36 mouse cellular contexts compared by ENCODE assay signal in genomic region chr1:116782471-116782989, GRCm38 (mm10). TPM values are rescaled to one million over a fixed set of nuclear protein-coding genes. Genes with fewer than 3 reads are reported as not detected.
DNase-seq lines count a peak whose midpoint lies in the region; ATAC-seq and TF ChIP-seq lines count a peak whose summit lies in the region.
"Had no signal": no experiment of that assay in that cellular context is flagged by ENCODE, and none has a peak within 500 bp of the region (broad histone marks: within the 10 kb centered on the region; RNA-seq: fewer than 3 reads in every experiment).

No protein-coding gene starts in this region.

- H3K4me1 ChIP-seq in forebrain, embryonic 11.5 days (replicated peaks; ENCODE audit: control insufficient read depth, insufficient read depth, low read length), result no peaks in the 10 kb centered on the region
- H3K4me1 ChIP-seq in forebrain, embryonic 10.5 days, result no peaks in the 10 kb centered on the region
- no peaks in the 10 kb centered on the region for H3K4me1 ChIP-seq in hindbrain, embryonic 15.5 days (replicated peaks)
- H3K4me1 ChIP-seq in hindbrain, embryonic 14.5 days (replicated peaks; ENCODE audit: control insufficient read depth, insufficient read depth, low read length), result no peaks in the 10 kb centered on the region
- no peaks in the 10 kb centered on the region for H3K4me1 ChIP-seq in neural tube, embryonic 14.5 days (ENCODE audit: control insufficient read depth, insufficient read depth, low read length)
- H3K4me1 ChIP-seq in lung, postnatal 0 days (ENCODE audit: insufficient read depth, low read depth, low read length), result no peaks in the 10 kb centered on the region
- H3K4me1 ChIP-seq: embryonic facial prominence, embryonic 13.5 days; forebrain, embryonic 12.5 days; heart, embryonic 10.5 days; heart, embryonic 15.5 days; kidney, embryonic 15.5 days; liver, embryonic 12.5 days; megakaryocyte, embryonic 14.5 days; midbrain, embryonic 13.5 days; neural tube, embryonic 13.5 days had no signal

- H3K27me3 ChIP-seq in forebrain, embryonic 11.5 days (ENCODE audit: control insufficient read depth, insufficient read depth, low read length), result no peaks in the 10 kb centered on the region
- no peaks in the 10 kb centered on the region for H3K27me3 ChIP-seq in forebrain, embryonic 10.5 days (ENCODE audit: poor library complexity, severe bottlenecking)
- H3K27me3 ChIP-seq in hindbrain, embryonic 15.5 days, result no peaks in the 10 kb centered on the region
- H3K27me3 ChIP-seq in hindbrain, embryonic 14.5 days (ENCODE audit: control insufficient read depth, insufficient read depth, low read length), result no peaks in the 10 kb centered on the region
- H3K27me3 ChIP-seq in neural tube, embryonic 14.5 days (ENCODE audit: control insufficient read depth, insufficient read depth, low read length), result no peaks in the 10 kb centered on the region
- H3K27me3 ChIP-seq in lung, postnatal 0 days (replicated peaks; ENCODE audit: insufficient read depth, low read length), result no peaks in the 10 kb centered on the region
- H3K27me3 ChIP-seq: embryonic facial prominence, embryonic 13.5 days; forebrain, embryonic 12.5 days; heart, embryonic 15.5 days; kidney, embryonic 15.5 days; liver, embryonic 12.5 days; megakaryocyte, embryonic 14.5 days; midbrain, embryonic 13.5 days; neural tube, embryonic 13.5 days had no signal

- no peak for TF ChIP-seq CTCF in lung, postnatal 0 days (IDR thresholded peaks at IDR 0.05)

- no peak overlapping the region for H3K27ac ChIP-seq in forebrain, embryonic 11.5 days (ENCODE audit: low read depth, low read length)
- H3K27ac ChIP-seq in forebrain, embryonic 10.5 days, result no peak overlapping the region
- H3K27ac ChIP-seq in hindbrain, embryonic 15.5 days (replicated peaks), result no peak overlapping the region
- H3K27ac ChIP-seq in hindbrain, embryonic 14.5 days, result no peak overlapping the region
- H3K27ac ChIP-seq in neural tube, embryonic 14.5 days (ENCODE audit: low read depth, low read length), result no peak overlapping the region
- no peak overlapping the region for H3K27ac ChIP-seq in lung, postnatal 0 days (ENCODE audit: low read length)
- H3K27ac ChIP-seq: embryonic facial prominence, embryonic 13.5 days; forebrain, embryonic 12.5 days; heart, embryonic 10.5 days; heart, embryonic 15.5 days; kidney, embryonic 15.5 days; left cerebral cortex, adult 2 months; liver, embryonic 12.5 days; midbrain, embryonic 13.5 days; neural tube, embryonic 13.5 days had no signal

- no peaks in the 10 kb centered on the region for H3K9me3 ChIP-seq in forebrain, embryonic 11.5 days (ENCODE audit: control insufficient read depth, low read length)
- H3K9me3 ChIP-seq in forebrain, embryonic 10.5 days, result no peaks in the 10 kb centered on the region
- no peaks in the 10 kb centered on the region for H3K9me3 ChIP-seq in hindbrain, embryonic 15.5 days
- H3K9me3 ChIP-seq in hindbrain, embryonic 14.5 days (ENCODE audit: control insufficient read depth, low read length), result no peaks in the 10 kb centered on the region
- H3K9me3 ChIP-seq in neural tube, embryonic 14.5 days (ENCODE audit: control insufficient read depth, low read length), result no peaks in the 10 kb centered on the region
- H3K9me3 ChIP-seq in lung, postnatal 0 days (ENCODE audit: low read length), result no peaks in the 10 kb centered on the region
- H3K9me3 ChIP-seq: embryonic facial prominence, embryonic 13.5 days; forebrain, embryonic 12.5 days; heart, embryonic 10.5 days; heart, embryonic 15.5 days; kidney, embryonic 15.5 days; liver, embryonic 12.5 days; megakaryocyte, embryonic 14.5 days; midbrain, embryonic 13.5 days; neural tube, embryonic 13.5 days had no signal

- no peaks in the 10 kb centered on the region for H3K36me3 ChIP-seq in forebrain, embryonic 11.5 days (ENCODE audit: control insufficient read depth, insufficient read depth, low read length)
- H3K36me3 ChIP-seq in forebrain, embryonic 10.5 days (replicated peaks), result no peaks in the 10 kb centered on the region
- no peaks in the 10 kb centered on the region for H3K36me3 ChIP-seq in hindbrain, embryonic 15.5 days
- no peaks in the 10 kb centered on the region for H3K36me3 ChIP-seq in hindbrain, embryonic 14.5 days (replicated peaks; ENCODE audit: control insufficient read depth, insufficient read depth)
- H3K36me3 ChIP-seq in neural tube, embryonic 14.5 days (ENCODE audit: control insufficient read depth, insufficient read depth, low read length), result no peaks in the 10 kb centered on the region
- no peaks in the 10 kb centered on the region for H3K36me3 ChIP-seq in lung, postnatal 0 days (ENCODE audit: insufficient read depth, low read length)
- H3K36me3 ChIP-seq: embryonic facial prominence, embryonic 13.5 days; forebrain, embryonic 12.5 days; heart, embryonic 10.5 days; heart, embryonic 15.5 days; kidney, embryonic 15.5 days; liver, embryonic 12.5 days; midbrain, embryonic 13.5 days; neural tube, embryonic 13.5 days had no signal

- 93% methylated on average over 8 of the region's 8 CpGs for WGBS in forebrain, embryonic 11.5 days
- 91% methylated on average over 8 of the region's 8 CpGs for WGBS in forebrain, embryonic 10.5 days
- 89% methylated on average over 8 of the region's 8 CpGs for WGBS in hindbrain, embryonic 15.5 days
- 90% methylated on average over 8 of the region's 8 CpGs for WGBS in hindbrain, embryonic 14.5 days
- WGBS in neural tube, embryonic 14.5 days, result 84% methylated on average over 8 of the region's 8 CpGs
- WGBS in lung, postnatal 0 days, result 93% methylated on average over 8 of the region's 8 CpGs

- no peak overlapping the region for H3K4me2 ChIP-seq in forebrain, embryonic 11.5 days (ENCODE audit: low read depth, low read length, severe bottlenecking)
- no peak overlapping the region for H3K4me2 ChIP-seq in hindbrain, embryonic 15.5 days
- no peak overlapping the region for H3K4me2 ChIP-seq in hindbrain, embryonic 14.5 days (replicated peaks)
- H3K4me2 ChIP-seq in neural tube, embryonic 14.5 days (ENCODE audit: low read depth, low read length), result no peak overlapping the region
- no peak overlapping the region for H3K4me2 ChIP-seq in lung, postnatal 0 days (replicated peaks; ENCODE audit: low read depth, low read length)
- H3K4me2 ChIP-seq: embryonic facial prominence, embryonic 13.5 days; forebrain, embryonic 12.5 days; heart, embryonic 15.5 days; kidney, embryonic 15.5 days; liver, embryonic 12.5 days; midbrain, embryonic 13.5 days; neural tube, embryonic 13.5 days had no signal

- no peak overlapping the region for H3K4me3 ChIP-seq in forebrain, embryonic 11.5 days (ENCODE audit: low read depth, low read length)
- H3K4me3 ChIP-seq in forebrain, embryonic 10.5 days, result no peak overlapping the region
- H3K4me3 ChIP-seq in hindbrain, embryonic 15.5 days, result no peak overlapping the region
- H3K4me3 ChIP-seq in hindbrain, embryonic 14.5 days (replicated peaks; ENCODE audit: low read length), result no peak overlapping the region
- no peak overlapping the region for H3K4me3 ChIP-seq in neural tube, embryonic 14.5 days (ENCODE audit: low read depth, low read length)
- H3K4me3 ChIP-seq in lung, postnatal 0 days (ENCODE audit: low read depth, low read length), result no peak overlapping the region
- H3K4me3 ChIP-seq: embryonic facial prominence, embryonic 13.5 days; forebrain, embryonic 12.5 days; heart, embryonic 10.5 days; heart, embryonic 15.5 days; kidney, embryonic 15.5 days; left cerebral cortex, adult 2 months; liver, embryonic 12.5 days; megakaryocyte, embryonic 14.5 days; midbrain, embryonic 13.5 days; neural tube, embryonic 13.5 days had no signal

- H3K9ac ChIP-seq in forebrain, embryonic 11.5 days (ENCODE audit: low read length), result no peak overlapping the region
- H3K9ac ChIP-seq in hindbrain, embryonic 15.5 days, result no peak overlapping the region
- no peak overlapping the region for H3K9ac ChIP-seq in hindbrain, embryonic 14.5 days
- no peak overlapping the region for H3K9ac ChIP-seq in neural tube, embryonic 14.5 days (replicated peaks; ENCODE audit: low read depth, low read length)
- no peak overlapping the region for H3K9ac ChIP-seq in lung, postnatal 0 days (replicated peaks; ENCODE audit: low read depth)
- H3K9ac ChIP-seq: embryonic facial prominence, embryonic 13.5 days; forebrain, embryonic 12.5 days; heart, embryonic 15.5 days; kidney, embryonic 15.5 days; liver, embryonic 12.5 days; liver, postnatal 0 days; midbrain, embryonic 13.5 days; neural tube, embryonic 13.5 days had no signal

- no peak for DNase-seq in forebrain, embryonic 11.5 days (ENCODE audit: low spot score)
- no peak for DNase-seq in forebrain, embryonic 10.5 days (ENCODE audit: extremely low spot score, low spot score)
- DNase-seq in hindbrain, embryonic 14.5 days (ENCODE audit: low spot score), result no peak
- DNase-seq in neural tube, embryonic 10.5 days (ENCODE audit: extremely low spot score, low spot score), result no peak
- DNase-seq in lung, postnatal 0 days (ENCODE audit: low spot score), result no peak
- DNase-seq: adrenal gland, postnatal 14 days; cerebellum, adult 18-20 months; gastrocnemius, postnatal 25 days; heart, adult 11 months; heart, postnatal 36 days; kidney, adult 18-20 months; liver, postnatal 0 days; lung, postnatal 4 days; retina, postnatal 1 day; right cerebral cortex, postnatal 14 days; thymus, postnatal 4 days had no signal

- no peak for TF ChIP-seq EP300 in lung, postnatal 0 days (IDR thresholded peaks at IDR 0.05)

- 0 out of 2 replicates have a peak, but pooled peaks have one; percentile 18 for ATAC-seq in forebrain, embryonic 11.5 days (replicated peaks; ENCODE audit: low FRiP score)
- peak; percentile 51; the same call in 1 of the 2 replicates for ATAC-seq in hindbrain, embryonic 15.5 days (ENCODE audit: low FRiP score, low read depth)
- no peak for ATAC-seq in hindbrain, embryonic 14.5 days (ENCODE audit: low FRiP score)
- peak; percentile 56; the same call in 1 of the 2 replicates for ATAC-seq in neural tube, embryonic 14.5 days (ENCODE audit: low read depth)
- no peak for ATAC-seq in lung, postnatal 0 days
- ATAC-seq: CD4-positive, CD25-positive, alpha-beta regulatory T cell, adult 4 months; liver, embryonic 12.5 days; liver, postnatal 0 days; midbrain, embryonic 13.5 days had no signal

RNA-seq across cellular contexts. Expression of gene Gm19965, which starts 20.3 kb away (rescaled TPM):
- polyA plus RNA-seq in forebrain, embryonic 11.5 days (2014; fragmentation: Nextera tagmentation; extraction: Ambion mirVana), result not detected in 2 replicates
- polyA plus RNA-seq in forebrain, embryonic 10.5 days (2016; fragmentation: Nextera tagmentation; extraction: Ambion mirVana), result not detected in 2 replicates
- not detected in 2 replicates for polyA plus RNA-seq in hindbrain, embryonic 15.5 days (2015; fragmentation: Nextera tagmentation; extraction: Ambion mirVana)
- not detected in 2 replicates for polyA plus RNA-seq in hindbrain, embryonic 14.5 days (2014; fragmentation: Nextera tagmentation; extraction: Ambion mirVana)
- not detected in 2 replicates for polyA plus RNA-seq in neural tube, embryonic 14.5 days (2014; fragmentation: Nextera tagmentation; extraction: Ambion mirVana)
- not detected in 2 replicates for polyA plus RNA-seq in lung, postnatal 0 days (2015; fragmentation: Nextera tagmentation; extraction: Ambion mirVana)
- polyA plus RNA-seq: CD4-positive, CD25-positive, alpha-beta regulatory T cell, adult 4 months; embryonic facial prominence, embryonic 13.5 days; forebrain, embryonic 12.5 days; heart, embryonic 10.5 days; heart, embryonic 15.5 days; intestine, embryonic 14.5 days; kidney, embryonic 15.5 days; limb, embryonic 14.5 days; liver, embryonic 12.5 days; liver, postnatal 0 days; lung, embryonic 16.5 days; midbrain, embryonic 13.5 days; neural tube, embryonic 13.5 days; small intestine, adult 2 months; stomach, embryonic 14.5 days; testis, adult 2 months; thymus, postnatal 0 days had no signal

Comparison
In these comparisons a context has a peak if more than half of its experiments do, and no peak if none do; other contexts are left out.
1. ATAC-seq: peak in forebrain, embryonic 11.5 days (single experiment), hindbrain, embryonic 15.5 days (single experiment) and neural tube, embryonic 14.5 days (single experiment); none in hindbrain, embryonic 14.5 days (single experiment) and lung, postnatal 0 days (single experiment).